Mouse (Mus musculus) spleen, adult 2 months (tissue): ENCODE data around the gene Ssu72. TPM values are rescaled to one million over a fixed set of nuclear protein-coding genes. Genes with fewer than 3 reads are reported as not detected.
"Not testable (repeated sequence)": the region's sequence is repeated elsewhere in the genome, so short reads cannot be mapped to it uniquely, and the experiment has no call there.

Source experiments
- DNase-seq, 2 experiments: peaks; one replicate each; pipeline versions ENCODE4 v3.0.0 to v3.0.0-alpha.2; 2012 to 2021; ENCODE audit warnings: low spot score in 2 of 2, low read depth in 1 of 2
- H3K27ac ChIP-seq: fragments of 200-500 bp; 2 replicates; pipeline ENCODE4 v1.5.1; 2012; ENCODE audit warnings: low read length, inconsistent platforms; ENCODE audit not compliant: insufficient read depth
- H3K27me3 ChIP-seq: fragments of 200-500 bp; 2 replicates; pipeline ENCODE4 v1.6.1; 2012; ENCODE audit warnings: mild to moderate bottlenecking, moderate library complexity, low read length, inconsistent platforms; ENCODE audit not compliant: control insufficient read depth, insufficient read depth
- H3K36me3 ChIP-seq: fragments of 200-500 bp; 2 replicates; pipeline ENCODE4 v1.6.1; 2012; ENCODE audit warnings: mild to moderate bottlenecking, low read length, inconsistent platforms; ENCODE audit not compliant: control insufficient read depth, insufficient read depth
- H3K4me1 ChIP-seq: fragments of 200-500 bp; 2 replicates; pipeline ENCODE4 v1.6.1; 2011; ENCODE audit warnings: inconsistent platforms; ENCODE audit not compliant: control insufficient read depth, insufficient read depth, insufficient read length
- H3K4me3 ChIP-seq: fragments of 200-500 bp; 2 replicates; pipeline ENCODE4 v1.5.1; 2011; ENCODE audit warnings: mild to moderate bottlenecking, inconsistent platforms; ENCODE audit not compliant: insufficient read depth, insufficient read length; ENCODE audit errors: extremely low read depth
- CTCF ChIP-seq: fragments of 200-500 bp; IDR thresholded peaks from 2 replicates; pipeline ENCODE4 v1.5.1; 2011; ENCODE audit warnings: mild to moderate bottlenecking, inconsistent platforms; ENCODE audit not compliant: insufficient read depth, insufficient read length, insufficient replicate concordance; ENCODE audit errors: extremely low read depth
- POLR2A ChIP-seq: fragments of 200-500 bp; IDR thresholded peaks from 2 replicates; pipeline ENCODE4 v1.6.1; 2011; ENCODE audit warnings: low read depth, low read length, inconsistent platforms
- WGBS: fragments of 180-500 bp; shearing (Covaris S2); methylation state at CpG from one replicate; pipeline ENCODE4 v1.1.7; 2018; 5-methylcytosine and 5-hydroxymethylcytosine counted together
- polyA plus RNA-seq: library from polyadenylated mRNA; depleted of rRNA; stranded (reverse); fragments of >200 nt; gene quantifications from 2 replicates; pipeline ENCODE4 v1.2.3, GENCODE M21; 2012

The Ssu72 gene
- polyA plus RNA-seq, 1 experiment: 82.4 TPM

DNA sequence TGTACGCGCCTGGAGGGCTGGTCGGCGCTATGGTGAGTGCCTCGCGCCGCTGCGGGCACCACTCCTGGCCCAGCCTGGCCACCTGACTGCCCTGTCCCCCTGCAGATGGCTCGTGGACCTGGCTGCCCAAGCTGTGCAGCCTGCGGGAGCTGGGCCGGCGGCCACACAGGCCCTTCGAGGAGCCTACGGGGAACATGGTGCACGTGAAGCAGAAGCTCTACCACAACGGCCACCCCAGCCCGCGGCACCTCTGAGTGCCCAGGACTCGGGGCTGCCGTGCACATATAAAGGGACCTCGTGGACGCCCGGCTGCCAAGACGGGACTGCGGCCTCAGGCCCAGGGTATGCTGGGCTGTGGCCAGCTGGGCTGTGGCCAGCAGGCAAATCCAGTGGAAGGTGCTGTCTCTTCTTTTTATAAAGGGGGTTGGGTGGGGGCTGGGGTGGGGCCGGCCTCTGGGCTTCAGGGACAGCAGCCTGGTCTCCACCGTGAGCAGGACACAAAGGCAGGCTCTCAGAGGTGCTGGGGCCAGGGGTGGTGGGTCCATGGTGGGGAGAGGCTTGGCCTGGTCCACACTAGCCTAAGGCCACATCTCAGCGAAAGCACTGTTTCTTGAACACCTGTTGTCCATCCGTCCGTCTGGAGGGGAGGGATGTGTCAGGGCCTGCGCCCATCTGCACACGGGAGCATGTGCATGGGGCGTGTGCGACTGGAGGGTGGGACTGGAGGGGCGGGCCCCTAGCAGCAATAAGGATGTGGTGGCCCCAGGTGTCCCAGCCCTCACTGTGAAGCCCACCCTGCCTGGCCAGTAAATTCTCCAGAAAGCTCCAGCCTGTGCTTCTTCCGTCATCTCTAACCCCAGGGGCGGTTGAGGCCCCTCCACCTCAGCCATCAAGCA, 35.4 kb downstream of the Ssu72 start:
- 95% methylated on average over 37 of the region's 37 CpGs for WGBS
- DNase-seq: no peak
- Histone ChIP-seq H3K27me3 (no peaks in the 10 kb centered on the region), H3K4me1 (peaks cover 4% of the 10 kb centered on the region; the same call in 1 of the 2 replicates), H3K27ac (no peak overlapping the region), H3K4me3 (no peak overlapping the region), H3K36me3 (peaks cover 12% of the 10 kb centered on the region; the same call in 1 of the 2 replicates)
- TF ChIP-seq CTCF (no peak), POLR2A (no peak)

DNA sequence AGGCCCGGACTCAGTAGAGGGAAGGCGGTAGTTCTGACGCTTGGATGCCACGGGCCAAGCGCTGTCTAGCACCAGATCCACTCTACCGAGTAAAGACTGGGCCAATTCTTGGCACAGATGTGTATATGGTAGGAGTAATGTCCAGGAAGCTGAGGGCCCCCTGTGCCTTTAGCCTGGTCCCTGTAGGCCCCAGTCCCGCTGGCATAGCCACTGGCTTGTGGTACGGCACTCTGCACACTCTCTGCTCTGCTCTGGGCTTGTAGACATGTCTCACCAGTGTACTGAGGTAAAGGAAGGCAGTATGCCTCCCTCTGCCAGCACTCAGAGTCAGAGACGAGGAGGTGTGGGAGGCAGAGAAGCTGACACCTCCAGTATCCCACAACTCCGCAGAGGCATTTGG, 36.1 kb downstream of the Ssu72 start:
- H3K4me1 ChIP-seq, H3K4me3 ChIP-seq, H3K27ac ChIP-seq, DNase-seq, H3K27me3 ChIP-seq: not testable (repeated sequence)
- peaks cover 12% of the 10 kb centered on the region; the same call in 1 of the 2 replicates for H3K36me3 ChIP-seq
- WGBS: 96% methylated on average over 10 of the region's 10 CpGs

DNA sequence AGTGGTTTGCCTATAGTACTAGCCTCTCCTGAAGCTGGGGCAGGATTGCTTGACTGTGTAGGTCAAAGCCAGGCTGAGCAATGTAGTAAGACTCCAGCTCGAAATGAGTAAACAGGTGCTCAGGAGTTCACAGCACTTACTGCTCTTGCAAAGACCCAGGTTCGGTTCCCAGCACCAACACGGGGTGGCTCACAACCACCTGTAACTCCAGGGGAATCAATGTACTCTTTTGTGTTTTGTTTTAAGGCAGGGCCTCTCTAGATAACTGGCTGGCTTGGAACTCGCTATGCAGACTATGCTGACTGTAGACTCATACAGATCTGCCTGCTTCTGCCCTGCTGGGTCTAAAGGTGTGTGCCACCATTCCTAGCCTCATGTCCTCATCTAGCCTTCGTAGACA, 38.1 kb downstream of the Ssu72 start:
- Histone ChIP-seq H3K27me3 (no peaks in the 10 kb centered on the region), H3K4me1 (no peaks in the 10 kb centered on the region), H3K27ac (no peak overlapping the region), H3K4me3 (no peak overlapping the region), H3K36me3 (peaks cover 19% of the 10 kb centered on the region)
- TF ChIP-seq POLR2A: no peak
- TF ChIP-seq CTCF: no peak
- WGBS: 94% methylated on average over 5 of the region's 5 CpGs
- DNase-seq: no peak

DNA sequence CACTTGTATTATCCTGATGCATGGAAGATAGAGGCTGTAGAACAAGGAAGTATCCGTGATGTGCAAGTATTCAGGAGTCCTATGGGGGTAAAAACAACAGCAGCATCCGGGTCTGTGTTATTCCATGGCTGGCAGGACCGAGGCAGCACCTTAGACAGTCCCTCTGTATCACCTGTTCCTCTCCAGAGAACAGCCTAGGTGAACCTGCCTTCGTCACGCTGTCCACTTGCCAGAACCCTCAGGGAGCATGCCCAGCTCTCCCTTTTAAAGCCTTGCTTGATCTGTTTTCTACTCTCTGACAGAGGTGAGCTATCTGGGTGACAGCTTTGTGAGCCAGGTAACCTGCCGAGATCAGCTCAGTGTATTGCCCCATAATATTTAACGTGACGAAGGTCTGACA, 39.9 kb downstream of the Ssu72 start:
- no peak overlapping the region for H3K27ac ChIP-seq
- TF ChIP-seq CTCF (no peak), POLR2A (no peak)
- no peaks in the 10 kb centered on the region for H3K27me3 ChIP-seq
- H3K4me3 ChIP-seq: no peak overlapping the region
- peaks cover 27% of the 10 kb centered on the region for H3K36me3 ChIP-seq
- DNase-seq: no peak
- H3K4me1 ChIP-seq: no peaks in the 10 kb centered on the region
- WGBS: 88% methylated on average over 8 of the region's 8 CpGs

DNA sequence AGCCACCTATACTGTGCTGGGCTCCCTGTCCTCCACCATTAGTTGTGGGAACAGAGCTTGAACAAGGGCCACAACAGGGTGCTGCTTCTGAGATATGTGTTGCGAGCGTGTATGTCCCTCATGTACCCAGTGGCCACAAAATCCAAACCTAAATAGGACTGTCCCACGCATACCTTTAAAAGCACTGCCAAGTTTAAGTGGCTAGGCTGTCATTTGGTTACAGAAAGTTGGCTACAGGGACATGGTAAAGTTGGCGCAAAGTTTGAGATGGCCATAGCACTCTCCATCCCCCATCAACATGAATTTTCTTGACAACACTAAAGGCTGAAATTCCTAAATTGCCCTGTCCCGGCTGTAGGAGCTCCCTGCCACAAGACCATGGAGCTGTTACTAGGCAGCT, 40.5 kb downstream of the Ssu72 start:
- no peak for DNase-seq
- H3K36me3 ChIP-seq: peaks cover 25% of the 10 kb centered on the region
- H3K4me1 ChIP-seq: no peaks in the 10 kb centered on the region
- TF ChIP-seq CTCF (no peak), POLR2A (no peak)
- 94% methylated on average over 5 of the region's 5 CpGs for WGBS
- H3K4me3 ChIP-seq: no peak overlapping the region
- H3K27me3 ChIP-seq: no peaks in the 10 kb centered on the region
- no peak overlapping the region for H3K27ac ChIP-seq

DNA sequence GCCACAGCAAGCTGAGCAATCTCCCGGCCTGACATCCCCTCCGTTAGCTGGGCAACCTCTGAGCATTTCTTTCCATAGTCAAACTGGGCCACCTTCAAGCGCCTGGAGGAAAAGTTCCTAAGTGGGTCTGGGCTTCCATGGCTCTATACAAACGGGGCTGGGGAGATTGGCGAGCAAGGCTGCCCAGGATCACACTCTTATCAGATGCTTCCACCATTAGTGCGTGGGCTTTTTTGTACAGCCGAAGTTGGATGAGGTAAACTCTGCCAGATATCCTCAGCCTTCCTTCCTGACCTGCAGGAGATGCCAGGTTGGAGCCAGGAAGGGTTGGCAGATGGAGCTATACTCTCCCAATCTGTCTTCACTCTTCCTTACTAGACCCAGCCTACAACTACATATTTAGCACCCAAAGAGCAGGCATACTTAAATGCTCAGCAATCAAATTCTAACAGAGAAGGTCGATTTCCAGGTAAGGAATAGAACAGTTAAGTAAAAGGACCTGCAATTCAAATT, 41.5 kb downstream of the Ssu72 start:
- 90% methylated on average over 8 of the region's 8 CpGs for WGBS
- H3K36me3 ChIP-seq: peaks cover 24% of the 10 kb centered on the region
- H3K4me3 ChIP-seq: no peak overlapping the region

More for the DNA sequence above, 41.5 kb downstream of the Ssu72 start:
- TF ChIP-seq POLR2A (no peak), CTCF (no peak)
- Histone ChIP-seq H3K27me3 (no peaks in the 10 kb centered on the region), H3K4me1 (no peaks in the 10 kb centered on the region), H3K27ac (no peak overlapping the region)
- DNase-seq: no peak
